Mouse (Mus musculus): ENCODE data around the gene Acap3.

The Acap3 gene

GRCm38 (mm10) chr4:155943049-155943452, 51.4 kb downstream of the Acap3 start:
- in situ Hi-C loops (cut with MboI): no loop called here

GRCm38 (mm10) chr4:155943534-155944249, 52.1 kb downstream of the Acap3 start, which contains the start of gene Ube2j2:
Gene Ube2j2 (plus strand): TSS chr4:155943831.
- in situ Hi-C loops (cut with MboI): no loop called here

- in situ Hi-C loops (cut with MboI): no loop called here
Observed at GRCm38 (mm10) chr4:155944271-155944670, 52.6 kb downstream of the Acap3 start.

- in situ Hi-C loops (cut with MboI): no loop called here
Observed at GRCm38 (mm10) chr4:155947094-155947493, 55.5 kb downstream of the Acap3 start.

GRCm38 (mm10) chr4:155955491-155955890, 63.9 kb downstream of the Acap3 start:
- in situ Hi-C loops (cut with MboI): no loop called here
